Mouse (Mus musculus) bone marrow, adult 2 months (tissue): Measurements from ENCODE around the gene Cars. TPM values are rescaled to one million over a fixed set of nuclear protein-coding genes. Genes with fewer than 3 reads are reported as not detected.

ENCODE experiments used
- H3K27ac ChIP-seq: fragments of 200-500 bp; 2 replicates; pipeline ENCODE4 v1.5.1; 2012; ENCODE audit warnings: low read depth, mild to moderate bottlenecking, control low read depth, inconsistent platforms, low read length; ENCODE audit not compliant: control insufficient read depth, poor library complexity, insufficient read depth
- H3K4me1 ChIP-seq: fragments of 200-500 bp; 2 replicates; pipeline ENCODE4 v1.6.1; 2011; ENCODE audit warnings: low read length; ENCODE audit not compliant: control insufficient read depth, insufficient read depth
- H3K4me3 ChIP-seq: fragments of 200-500 bp; replicated peaks from 2 replicates; pipeline ENCODE3; 2011; ENCODE audit warnings: mild to moderate bottlenecking, low read depth, low read length, control low read depth; ENCODE audit not compliant: control insufficient read depth
- CTCF ChIP-seq: fragments of 200-500 bp; IDR thresholded peaks from 2 replicates; pipeline ENCODE4 v1.5.1; 2011; ENCODE audit warnings: low read length, control low read depth; ENCODE audit not compliant: control insufficient read depth, insufficient read depth
- POLR2A ChIP-seq: fragments of 200-500 bp; IDR thresholded peaks from 2 replicates; pipeline ENCODE4 v1.6.1; 2011; ENCODE audit warnings: low read depth, mild to moderate bottlenecking, control low read depth, low read length, borderline replicate concordance; ENCODE audit not compliant: control insufficient read depth
- WGBS: fragments of 180-500 bp; shearing (Covaris S2); methylation state at CpG from one replicate; pipeline ENCODE4 v1.1.7; 2018; 5-methylcytosine and 5-hydroxymethylcytosine counted together
- polyA plus RNA-seq: library from polyadenylated mRNA; stranded (reverse); fragments of >200 nt; gene quantifications from 2 replicates; pipeline ENCODE4 v1.2.4, GENCODE M21; 2011; ENCODE audit warnings: low replicate concordance; ENCODE audit not compliant: missing spikeins, insufficient read depth, insufficient read length

Gene Cars
- polyA plus RNA-seq, 1 experiment = 209 TPM

GRCm38 (mm10) chr7:143604889-143605288 is 5.0 kb upstream of the Cars start:
- 31% methylated on average over 2 of the region's 2 CpGs for WGBS
- H3K4me3 ChIP-seq = no peak overlapping the region
- TF ChIP-seq POLR2A (no peak), CTCF (no peak)
- no peak overlapping the region for H3K27ac ChIP-seq
- H3K4me1 ChIP-seq = no peaks in the 10 kb centered on the region

DNA sequence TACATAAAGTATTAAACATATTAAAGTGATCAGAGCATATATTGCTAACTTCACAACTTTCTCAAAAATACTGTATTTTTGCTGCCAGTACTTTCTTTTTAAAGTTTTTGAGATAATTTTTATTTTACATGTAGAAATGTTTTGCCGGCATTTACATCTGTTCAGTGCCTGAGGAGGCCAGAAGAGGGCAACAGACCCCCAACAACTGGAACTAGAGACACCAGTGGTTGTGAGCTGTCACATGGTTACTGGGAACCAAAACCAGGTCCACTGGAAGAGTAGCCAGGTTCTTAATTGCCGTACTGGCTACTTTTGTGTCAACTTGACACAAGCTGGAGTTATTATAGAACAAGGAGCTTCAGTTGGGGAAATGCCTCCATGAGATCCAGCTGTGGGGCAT is 1.8 kb upstream of the Cars start:
- TF ChIP-seq POLR2A = no peak
- TF ChIP-seq CTCF = no peak
- Histone ChIP-seq H3K27ac (no peak overlapping the region), H3K4me1 (peaks cover 2% of the 10 kb centered on the region; the same call in 1 of the 2 replicates), H3K4me3 (no peak overlapping the region)
- 75% methylated on average over 2 of the region's 2 CpGs for WGBS

- TF ChIP-seq POLR2A (no peak), CTCF (no peak)
- 5% methylated on average over 15 of the region's 15 CpGs for WGBS
- peaks cover 2% of the 10 kb centered on the region; the same call in 1 of the 2 replicates for H3K4me1 ChIP-seq
- H3K27ac ChIP-seq = no peak overlapping the region
- peak overlapping the region; percentile 98 for H3K4me3 ChIP-seq
Observed at GRCm38 (mm10) chr7:143600231-143600740, 396 bp upstream of the Cars start.

DNA sequence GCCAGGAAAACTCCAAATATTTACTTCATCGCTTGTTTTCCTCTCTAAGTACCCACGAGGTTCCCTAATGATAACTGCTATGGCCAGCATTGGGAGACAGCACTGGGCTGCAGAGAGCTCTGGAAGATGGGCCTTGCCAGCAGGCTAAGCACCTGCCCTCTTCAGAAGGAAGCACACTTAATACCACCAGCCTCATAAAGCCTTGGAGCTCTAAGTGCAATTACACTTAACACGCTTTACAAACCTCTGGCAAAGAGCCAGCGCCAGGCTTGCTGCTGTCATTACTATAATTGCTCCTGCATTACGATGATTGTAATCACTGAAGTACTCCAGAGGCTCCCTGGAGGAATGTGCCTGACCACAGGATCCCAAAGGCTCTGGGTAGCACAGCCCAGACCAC is 5.0 kb downstream of the Cars start:
- WGBS = 89% methylated on average over 5 of the region's 5 CpGs
- H3K4me1 ChIP-seq = peaks cover 2% of the 10 kb centered on the region; the same call in 1 of the 2 replicates
- no peak for TF ChIP-seq CTCF

DNA sequence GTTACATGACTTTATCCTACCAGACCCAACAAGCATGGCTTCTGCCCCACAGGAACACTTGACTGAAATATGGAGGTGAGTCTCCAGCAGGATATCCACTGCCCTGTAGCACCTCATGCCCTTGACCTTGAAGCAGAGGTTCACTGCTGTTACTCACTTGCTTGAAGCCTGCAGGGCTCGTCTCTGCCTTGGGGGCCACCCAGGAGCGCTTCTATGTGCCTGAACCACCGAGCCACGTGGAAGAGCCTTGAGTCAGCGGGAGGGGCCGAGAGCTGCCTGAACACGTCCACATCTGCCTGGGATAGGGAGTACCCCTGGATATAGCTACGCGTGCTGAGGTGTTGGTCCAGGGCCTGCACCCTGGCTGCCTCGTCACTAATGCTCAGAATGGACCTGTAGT is 7.6 kb downstream of the Cars start:
- no peak for TF ChIP-seq CTCF
- no peak for TF ChIP-seq POLR2A
- WGBS = 94% methylated on average over 10 of the region's 10 CpGs
- Histone ChIP-seq H3K4me3 (no peak overlapping the region), H3K27ac (no peak overlapping the region), H3K4me1 (no peaks in the 10 kb centered on the region; the same call in 1 of the 2 replicates)

More for the DNA sequence above, 5.0 kb downstream of the Cars start:
- Histone ChIP-seq H3K27ac (no peak overlapping the region), H3K4me3 (no peak overlapping the region)

DNA sequence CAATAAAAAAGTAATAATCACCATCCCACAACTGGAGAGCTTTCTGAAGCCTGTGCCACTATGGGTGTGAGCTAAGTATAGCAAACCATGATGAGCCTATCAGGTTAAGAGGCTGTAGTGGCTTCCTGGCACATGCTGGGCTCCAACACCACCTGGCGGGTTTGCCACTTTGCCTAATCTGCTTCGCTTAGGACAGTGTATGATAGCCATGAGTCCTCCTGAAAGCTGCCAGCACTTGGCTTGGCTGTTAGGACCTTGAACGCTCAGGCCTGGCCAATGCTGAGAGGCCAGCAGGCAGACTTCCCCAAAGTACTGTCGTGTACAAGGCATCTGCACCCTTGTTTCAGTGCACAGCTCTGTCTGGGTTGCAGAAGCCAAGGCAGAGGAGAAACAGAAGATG is 11.9 kb downstream of the Cars start:
- no peak overlapping the region for H3K4me3 ChIP-seq
- H3K27ac ChIP-seq = no peak overlapping the region
- TF ChIP-seq CTCF (no peak), POLR2A (no peak)
- WGBS = 85% methylated on average over 4 of the region's 4 CpGs
- no peaks in the 10 kb centered on the region for H3K4me1 ChIP-seq

GRCm38 (mm10) chr7:143587586-143587985 is 12.3 kb downstream of the Cars start:
- no peaks in the 10 kb centered on the region for H3K4me1 ChIP-seq
- WGBS = 86% methylated on average over 5 of the region's 5 CpGs
- H3K4me3 ChIP-seq = no peak overlapping the region
- no peak overlapping the region for H3K27ac ChIP-seq
- TF ChIP-seq POLR2A = no peak
- TF ChIP-seq CTCF = no peak

GRCm38 (mm10) chr7:143583956-143584355 is 15.9 kb downstream of the Cars start:
- no peak overlapping the region for H3K4me3 ChIP-seq
- TF ChIP-seq POLR2A (no peak), CTCF (peak; percentile 93)
- no peaks in the 10 kb centered on the region for H3K4me1 ChIP-seq
- WGBS = 21% methylated on average over 3 of the region's 3 CpGs
- H3K27ac ChIP-seq = no peak overlapping the region

DNA sequence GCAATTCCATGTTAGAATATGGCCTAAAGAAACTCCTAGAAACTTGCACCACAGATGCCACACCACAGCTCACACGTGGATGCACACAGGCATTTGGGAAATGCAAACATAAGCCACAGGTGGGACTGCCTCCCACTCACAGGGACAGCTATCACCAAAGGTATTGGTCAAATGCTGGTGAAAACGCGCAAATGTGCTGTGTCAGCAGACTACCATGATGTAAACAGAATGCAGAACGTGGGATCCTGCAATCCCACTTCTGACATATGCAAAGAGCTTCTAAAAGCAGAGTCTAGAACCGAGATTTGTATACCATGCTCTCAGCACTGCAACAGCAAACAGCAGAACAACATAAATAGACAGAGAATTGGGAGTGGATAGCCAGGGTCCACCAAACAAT is 16.9 kb downstream of the Cars start:
- H3K4me3 ChIP-seq = no peak overlapping the region
- WGBS = 83% methylated on average over 5 of the region's 5 CpGs
- H3K27ac ChIP-seq = no peak overlapping the region
- no peaks in the 10 kb centered on the region for H3K4me1 ChIP-seq
- TF ChIP-seq CTCF (no peak), POLR2A (no peak)
